ENCODE assay signal across 8 mouse cellular contexts in the genomic region with DNA sequence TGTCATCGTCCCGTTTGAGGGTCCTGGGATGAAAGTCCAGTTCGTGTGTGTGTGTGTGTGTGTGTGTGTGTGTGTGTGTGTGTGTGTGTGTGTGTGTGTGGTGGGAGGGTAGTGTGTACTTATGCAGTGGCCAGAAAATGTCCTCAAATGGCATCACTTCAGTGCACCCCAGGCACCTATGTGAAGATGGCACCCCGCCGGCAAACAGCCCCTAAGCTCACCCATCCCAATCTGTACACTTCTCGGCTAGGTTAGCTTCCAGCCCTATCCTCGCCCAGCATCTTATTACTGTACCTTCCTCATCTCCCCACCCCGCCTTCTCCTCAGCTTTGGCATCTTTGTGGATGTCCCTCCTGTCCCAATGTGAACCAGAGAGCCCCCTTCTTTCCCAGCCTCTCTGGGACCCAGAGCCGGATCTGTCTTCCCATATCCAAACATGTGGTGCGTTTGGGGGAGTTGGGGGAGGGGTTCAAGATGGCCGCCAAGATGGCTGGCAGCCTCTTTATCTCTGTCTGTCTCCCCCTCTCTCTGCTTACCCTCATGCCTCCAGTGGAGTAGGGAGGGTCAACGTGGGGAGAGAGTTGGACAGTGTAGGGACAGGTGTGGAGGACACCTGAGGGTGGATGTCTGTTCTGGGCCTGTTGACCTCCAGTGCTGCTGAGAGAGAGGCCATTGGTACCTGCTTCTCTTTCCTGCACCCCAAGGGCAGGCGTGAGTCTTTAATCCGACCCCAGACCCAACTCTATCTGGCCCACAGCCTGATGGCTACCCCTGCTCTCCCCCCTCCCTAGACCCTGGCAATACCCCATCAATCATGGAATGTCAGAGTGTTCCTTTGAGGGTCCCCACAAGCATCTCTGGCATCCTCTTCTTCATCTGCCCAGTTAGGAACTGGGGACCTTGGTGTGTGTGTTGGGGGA. TPM values are rescaled to one million over a fixed set of nuclear protein-coding genes. Genes with fewer than 3 reads are reported as not detected.
DNase-seq lines count a peak whose midpoint lies in the region; ATAC-seq lines count a peak whose summit lies in the region.

No protein-coding gene starts in this region.

- H3K4me3 ChIP-seq in lung, embryonic 16.5 days (ENCODE audit: low read length) = peak overlapping the region; percentile 91
- peak overlapping the region; percentile 94 for H3K4me3 ChIP-seq in neural tube, embryonic 11.5 days (ENCODE audit: low read depth, low read length)

- 8% methylated on average over 14 of the region's 14 CpGs for WGBS in lung, embryonic 16.5 days
- 14% methylated on average over 14 of the region's 14 CpGs for WGBS in neural tube, embryonic 11.5 days

- H3K27ac ChIP-seq in lung, embryonic 16.5 days (ENCODE audit: low read length) = no peak overlapping the region
- no peak overlapping the region for H3K27ac ChIP-seq in neural tube, embryonic 11.5 days (ENCODE audit: low read depth, low read length)

- H3K4me1 ChIP-seq in lung, embryonic 16.5 days (replicated peaks; ENCODE audit: control insufficient read depth, insufficient read depth, low read length) = peaks cover 41% of the 10 kb centered on the region
- peaks cover 22% of the 10 kb centered on the region for H3K4me1 ChIP-seq in neural tube, embryonic 11.5 days (ENCODE audit: control insufficient read depth, insufficient read depth, low read length)

- no peaks in the 10 kb centered on the region for H3K27me3 ChIP-seq in lung, embryonic 16.5 days (ENCODE audit: control insufficient read depth, insufficient read depth, low read depth, low read length)
- no peaks in the 10 kb centered on the region; the same call in 1 of the 2 replicates for H3K27me3 ChIP-seq in neural tube, embryonic 11.5 days (ENCODE audit: control insufficient read depth, insufficient read depth, low read length)

- no peak for ATAC-seq in lung, embryonic 16.5 days (ENCODE audit: low read depth)
- no peak for ATAC-seq in neural tube, embryonic 11.5 days (ENCODE audit: insufficient read depth, low FRiP score, low TSS enrichment)

- H3K9ac ChIP-seq in lung, embryonic 16.5 days (ENCODE audit: low read length) = peak overlapping the region; percentile 90
- H3K9ac ChIP-seq in neural tube, embryonic 11.5 days (ENCODE audit: low read length) = peak overlapping the region; percentile 88

- DNase-seq in cerebellum, adult 11 months = peak; percentile 49
- DNase-seq in cerebellum, postnatal 36 days = no peak
- no peak for DNase-seq in lung, postnatal 25 days (ENCODE audit: low spot score)
- DNase-seq in induced T-regulatory cell, adult 2 months (ENCODE audit: low read depth) = peak; percentile 17
- peak; percentile 33 for DNase-seq in neural tube, embryonic 11.5 days (ENCODE audit: low spot score)
- DNase-seq in urinary bladder, adult 18-20 months (ENCODE audit: low spot score in 2 of 2) = no peak
- no peak for DNase-seq in layer of hippocampus, adult 11-12 months (ENCODE audit: low spot score)

- no peaks in the 10 kb centered on the region for H3K36me3 ChIP-seq in lung, embryonic 16.5 days (ENCODE audit: control insufficient read depth, insufficient read depth, low read length)
- H3K36me3 ChIP-seq in neural tube, embryonic 11.5 days (ENCODE audit: control insufficient read depth, insufficient read depth, low read length) = no peaks in the 10 kb centered on the region

- no peaks in the 10 kb centered on the region for H3K9me3 ChIP-seq in lung, embryonic 16.5 days (ENCODE audit: control insufficient read depth, low read length)
- H3K9me3 ChIP-seq in neural tube, embryonic 11.5 days (ENCODE audit: control insufficient read depth, low read length) = no peaks in the 10 kb centered on the region

- H3K4me2 ChIP-seq in lung, embryonic 16.5 days (ENCODE audit: low read depth, low read length) = peak overlapping the region; percentile 95
- peak overlapping the region; percentile 95 for H3K4me2 ChIP-seq in neural tube, embryonic 11.5 days (ENCODE audit: low read depth)

RNA-seq across cellular contexts. Expression of a gene that starts 1.9 kb away (rescaled TPM):
- polyA plus RNA-seq in lung, embryonic 16.5 days (2015; fragmentation: Nextera tagmentation; extraction: Ambion mirVana) = 14.8 and 16.1 TPM in 2 replicates
- polyA plus RNA-seq in neural tube, embryonic 11.5 days (2014; fragmentation: Nextera tagmentation; extraction: Ambion mirVana) = 20.6 and 21.6 TPM in 2 replicates

RNA-seq across cellular contexts. Expression of a gene that starts 53.2 kb away (rescaled TPM):
- 0.69 and 1.1 TPM in 2 replicates for polyA plus RNA-seq in lung, embryonic 16.5 days (2015; fragmentation: Nextera tagmentation; extraction: Ambion mirVana)
- polyA plus RNA-seq in neural tube, embryonic 11.5 days (2014; fragmentation: Nextera tagmentation; extraction: Ambion mirVana) = 0.44 and 0.57 TPM in 2 replicates

RNA-seq across cellular contexts. Expression of a gene that starts 53.5 kb away (rescaled TPM):
- polyA plus RNA-seq in lung, embryonic 16.5 days (2015; fragmentation: Nextera tagmentation; extraction: Ambion mirVana) = 76.7 and 82.8 TPM in 2 replicates
- polyA plus RNA-seq in neural tube, embryonic 11.5 days (2014; fragmentation: Nextera tagmentation; extraction: Ambion mirVana) = 78.4 and 84.2 TPM in 2 replicates

Comparison
In these comparisons a context has a peak if more than half of its experiments do, and no peak if none do; other contexts are left out.
1. DNase-seq: peak in cerebellum, adult 11 months (single experiment), induced T-regulatory cell, adult 2 months (single experiment) and neural tube, embryonic 11.5 days (single experiment); none in cerebellum, postnatal 36 days (0 of 2), lung, postnatal 25 days (single experiment), urinary bladder, adult 18-20 months (0 of 2) and layer of hippocampus, adult 11-12 months (single experiment).